Mouse (Mus musculus): ENCODE results near the gene Fam198a. TPM values are rescaled to one million over a fixed set of nuclear protein-coding genes. Genes with fewer than 3 reads are reported as not detected.

Gene Fam198a
- total and polyA plus RNA-seq, 2 experiments from 2014 or later, result 0.78 to 3.1 TPM

GRCm38 (mm10) chr9:122006175-122006574, 55.4 kb downstream of the Fam198a start:
- no peaks in the 10 kb centered on the region for H3K4me1 ChIP-seq (ENCODE audit: control insufficient read depth, insufficient read depth)
- H3K9me3 ChIP-seq (replicated peaks; ENCODE audit: control insufficient read depth, low read length), result no peaks in the 10 kb centered on the region
- TF ChIP-seq EP300 (IDR thresholded peaks at IDR 0.05; ENCODE audit: low read depth) (no peak), CTCF (IDR thresholded peaks at IDR 0.05; ENCODE audit: low read depth) (no peak)
- no peaks in the 10 kb centered on the region for H3K27me3 ChIP-seq (ENCODE audit: control insufficient read depth, insufficient read depth, low read length)
- H3K36me3 ChIP-seq (replicated peaks; ENCODE audit: control insufficient read depth, insufficient read depth, low read length), result no peaks in the 10 kb centered on the region
- no peak overlapping the region for H3K4me3 ChIP-seq (ENCODE audit: low read depth, low read length)
- WGBS, result 89% methylated on average over 2 of the region's 2 CpGs
- DNase-seq (ENCODE audit: low spot score), result no peak
- H3K9ac ChIP-seq (replicated peaks; ENCODE audit: low read depth, low read length), result no peak overlapping the region
- H3K4me2 ChIP-seq (ENCODE audit: low read depth, low read length), result no peak overlapping the region
- ATAC-seq (ENCODE audit: insufficient read depth, low read depth), result no peak
- no peak overlapping the region for H3K27ac ChIP-seq (ENCODE audit: low read depth)

- TF ChIP-seq CTCF (IDR thresholded peaks at IDR 0.05; ENCODE audit: low read depth) (no peak), EP300 (IDR thresholded peaks at IDR 0.05; ENCODE audit: low read depth) (no peak)
- no peaks in the 10 kb centered on the region for H3K27me3 ChIP-seq (ENCODE audit: control insufficient read depth, insufficient read depth, low read length)
- no peak overlapping the region for H3K4me2 ChIP-seq (ENCODE audit: low read depth, low read length)
- DNase-seq (ENCODE audit: low spot score) (no peak), ATAC-seq (ENCODE audit: insufficient read depth, low read depth) (no peak)
- no peaks in the 10 kb centered on the region for H3K36me3 ChIP-seq (replicated peaks; ENCODE audit: control insufficient read depth, insufficient read depth, low read length)
- no peaks in the 10 kb centered on the region for H3K9me3 ChIP-seq (replicated peaks; ENCODE audit: control insufficient read depth, low read length)
- H3K9ac ChIP-seq (replicated peaks; ENCODE audit: low read depth, low read length), result no peak overlapping the region
- 8% methylated on average over 7 of the region's 7 CpGs for WGBS
- no peak overlapping the region for H3K27ac ChIP-seq (ENCODE audit: low read depth)
- H3K4me3 ChIP-seq (ENCODE audit: low read depth, low read length), result no peak overlapping the region
- no peaks in the 10 kb centered on the region for H3K4me1 ChIP-seq (ENCODE audit: control insufficient read depth, insufficient read depth)
Observed at GRCm38 (mm10) chr9:122006609-122007008, 55.8 kb downstream of the Fam198a start.

- DNase-seq (ENCODE audit: low spot score) (no peak), ATAC-seq (ENCODE audit: insufficient read depth, low read depth) (no peak)
- H3K27me3 ChIP-seq (ENCODE audit: control insufficient read depth, insufficient read depth, low read length), result no peaks in the 10 kb centered on the region
- H3K4me1 ChIP-seq (ENCODE audit: control insufficient read depth, insufficient read depth), result no peaks in the 10 kb centered on the region
- no peak overlapping the region for H3K27ac ChIP-seq (ENCODE audit: low read depth)
- 42% methylated on average over 2 of the region's 2 CpGs for WGBS
- no peak overlapping the region for H3K9ac ChIP-seq (replicated peaks; ENCODE audit: low read depth, low read length)
- no peak overlapping the region for H3K4me2 ChIP-seq (ENCODE audit: low read depth, low read length)
- H3K9me3 ChIP-seq (replicated peaks; ENCODE audit: control insufficient read depth, low read length), result no peaks in the 10 kb centered on the region
- no peak overlapping the region for H3K4me3 ChIP-seq (ENCODE audit: low read depth, low read length)
- TF ChIP-seq CTCF (IDR thresholded peaks at IDR 0.05; ENCODE audit: low read depth) (no peak), EP300 (IDR thresholded peaks at IDR 0.05; ENCODE audit: low read depth) (no peak)
- no peaks in the 10 kb centered on the region for H3K36me3 ChIP-seq (replicated peaks; ENCODE audit: control insufficient read depth, insufficient read depth, low read length)
Observed at GRCm38 (mm10) chr9:122008876-122009275, 58.1 kb downstream of the Fam198a start.

GRCm38 (mm10) chr9:122010751-122011150, 60.0 kb downstream of the Fam198a start:
- 85% methylated on average over 2 of the region's 2 CpGs for WGBS
- TF ChIP-seq CTCF (IDR thresholded peaks at IDR 0.05; ENCODE audit: low read depth), result no peak
- no peak for TF ChIP-seq EP300 (IDR thresholded peaks at IDR 0.05; ENCODE audit: low read depth)

GRCm38 (mm10) chr9:122012816-122013215, 62.0 kb downstream of the Fam198a start:
- ATAC-seq (ENCODE audit: insufficient read depth, low read depth) (no peak), DNase-seq (ENCODE audit: low spot score) (no peak)
- H3K36me3 ChIP-seq (replicated peaks; ENCODE audit: control insufficient read depth, insufficient read depth, low read length), result no peaks in the 10 kb centered on the region
- WGBS, result 90% methylated on average over 2 of the region's 2 CpGs
- no peaks in the 10 kb centered on the region for H3K4me1 ChIP-seq (ENCODE audit: control insufficient read depth, insufficient read depth)
- no peaks in the 10 kb centered on the region for H3K9me3 ChIP-seq (replicated peaks; ENCODE audit: control insufficient read depth, low read length)
- no peaks in the 10 kb centered on the region for H3K27me3 ChIP-seq (ENCODE audit: control insufficient read depth, insufficient read depth, low read length)
- no peak overlapping the region for H3K27ac ChIP-seq (ENCODE audit: low read depth)
- H3K9ac ChIP-seq (replicated peaks; ENCODE audit: low read depth, low read length), result no peak overlapping the region
- H3K4me3 ChIP-seq (ENCODE audit: low read depth, low read length), result no peak overlapping the region
- no peak for TF ChIP-seq CTCF (IDR thresholded peaks at IDR 0.05; ENCODE audit: low read depth)
- TF ChIP-seq EP300 (IDR thresholded peaks at IDR 0.05; ENCODE audit: low read depth), result no peak
- H3K4me2 ChIP-seq (ENCODE audit: low read depth, low read length), result no peak overlapping the region

More at GRCm38 (mm10) chr9:122010751-122011150, 60.0 kb downstream of the Fam198a start:
- Histone ChIP-seq H3K27ac (ENCODE audit: low read depth) (no peak overlapping the region), H3K9me3 (replicated peaks; ENCODE audit: control insufficient read depth, low read length) (no peaks in the 10 kb centered on the region), H3K27me3 (ENCODE audit: control insufficient read depth, insufficient read depth, low read length) (no peaks in the 10 kb centered on the region), H3K36me3 (replicated peaks; ENCODE audit: control insufficient read depth, insufficient read depth, low read length) (no peaks in the 10 kb centered on the region), H3K9ac (replicated peaks; ENCODE audit: low read depth, low read length) (no peak overlapping the region), H3K4me1 (ENCODE audit: control insufficient read depth, insufficient read depth) (no peaks in the 10 kb centered on the region), H3K4me3 (ENCODE audit: low read depth, low read length) (no peak overlapping the region), H3K4me2 (ENCODE audit: low read depth, low read length) (no peak overlapping the region)
- DNase-seq (ENCODE audit: low spot score) (no peak), ATAC-seq (ENCODE audit: insufficient read depth, low read depth) (no peak)

GRCm38 (mm10) chr9:122013629-122014028, 62.8 kb downstream of the Fam198a start:
- no peak overlapping the region for H3K9ac ChIP-seq (replicated peaks; ENCODE audit: low read depth, low read length)
- H3K36me3 ChIP-seq (replicated peaks; ENCODE audit: control insufficient read depth, insufficient read depth, low read length), result no peaks in the 10 kb centered on the region
- H3K4me1 ChIP-seq (ENCODE audit: control insufficient read depth, insufficient read depth), result no peaks in the 10 kb centered on the region
- TF ChIP-seq CTCF (IDR thresholded peaks at IDR 0.05; ENCODE audit: low read depth), result no peak
- TF ChIP-seq EP300 (IDR thresholded peaks at IDR 0.05; ENCODE audit: low read depth), result no peak
- no peaks in the 10 kb centered on the region for H3K9me3 ChIP-seq (replicated peaks; ENCODE audit: control insufficient read depth, low read length)
- H3K4me2 ChIP-seq (ENCODE audit: low read depth, low read length), result no peak overlapping the region
- WGBS, result 66% methylated on average over 4 of the region's 4 CpGs
- ATAC-seq (ENCODE audit: insufficient read depth, low read depth) (no peak), DNase-seq (ENCODE audit: low spot score) (no peak)
- no peak overlapping the region for H3K27ac ChIP-seq (ENCODE audit: low read depth)
- H3K4me3 ChIP-seq (ENCODE audit: low read depth, low read length), result no peak overlapping the region
- H3K27me3 ChIP-seq (ENCODE audit: control insufficient read depth, insufficient read depth, low read length), result no peaks in the 10 kb centered on the region
